Mouse (Mus musculus): Measurements from ENCODE around the gene Tram1l1. TPM values are rescaled to one million over a fixed set of nuclear protein-coding genes. Genes with fewer than 3 reads are reported as not detected.

Gene Tram1l1
- total and polyA plus RNA-seq, 2 experiments from 2014 or later = 23.0 to 35.8 TPM

DNA sequence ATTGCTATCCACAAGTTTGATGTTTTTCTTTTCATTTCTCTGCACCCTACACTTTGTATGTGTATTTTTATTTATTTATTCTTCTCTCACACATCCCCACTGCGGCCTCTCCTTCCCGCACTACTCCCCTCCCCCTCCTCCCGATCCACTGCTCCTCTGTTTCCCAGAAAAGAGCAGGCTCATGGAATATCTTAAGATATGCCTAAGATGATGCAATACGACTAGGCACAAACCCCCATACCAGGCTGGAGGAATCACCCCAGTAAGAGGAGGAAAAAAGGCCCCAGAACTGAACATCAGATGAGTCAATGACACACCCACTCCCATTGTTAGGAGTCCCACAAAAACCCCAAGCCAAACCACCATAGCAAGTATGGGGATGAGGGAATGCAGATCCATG, 1.4 kb upstream of the Tram1l1 start:
- 77% methylated on average over 4 of the region's 4 CpGs for WGBS
- Histone ChIP-seq H3K36me3 (ENCODE audit: insufficient read depth) (no peaks in the 10 kb centered on the region), H3K27ac (ENCODE audit: low read depth, low read length) (no peak overlapping the region), H3K9ac (no peak overlapping the region), H3K4me2 (ENCODE audit: low read depth) (no peak overlapping the region), H3K27me3 (ENCODE audit: insufficient read depth, low read length) (no peaks in the 10 kb centered on the region), H3K4me3 (ENCODE audit: low read depth, low read length) (no peak overlapping the region), H3K9me3 (ENCODE audit: low read length) (no peaks in the 10 kb centered on the region), H3K4me1 (ENCODE audit: insufficient read depth) (peaks cover 10% of the 10 kb centered on the region)
- TF ChIP-seq CTCF (IDR thresholded peaks at IDR 0.05; ENCODE audit: low read depth) = no peak
- ATAC-seq = no peak
- peak; percentile 12 for DNase-seq

DNA sequence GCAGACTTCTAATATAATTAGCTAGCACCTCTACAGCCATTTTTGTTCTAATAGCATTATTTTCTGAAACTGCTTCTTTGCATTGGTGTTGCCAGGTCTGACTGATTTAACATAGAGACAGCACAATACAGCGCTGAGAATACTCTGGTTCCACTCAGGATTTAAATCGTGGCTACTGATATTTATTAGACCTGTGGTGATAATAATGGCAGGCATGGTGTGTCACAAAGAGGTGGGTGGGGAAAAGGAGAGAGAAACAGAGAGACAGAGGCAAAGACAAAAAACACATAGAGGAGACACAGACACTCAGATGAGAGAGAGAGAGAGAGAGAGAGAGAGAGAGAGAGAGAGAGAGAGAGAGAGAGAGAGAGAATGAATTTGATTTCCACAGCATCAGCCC, 257 bp upstream of the Tram1l1 start:
- Histone ChIP-seq H3K27ac (ENCODE audit: low read depth, low read length) (peak overlapping the region; percentile 84), H3K27me3 (ENCODE audit: insufficient read depth, low read length) (no peaks in the 10 kb centered on the region), H3K36me3 (ENCODE audit: insufficient read depth) (no peaks in the 10 kb centered on the region), H3K9me3 (ENCODE audit: low read length) (no peaks in the 10 kb centered on the region), H3K9ac (peak overlapping the region; percentile 70), H3K4me2 (ENCODE audit: low read depth) (peak overlapping the region; percentile 75), H3K4me1 (ENCODE audit: insufficient read depth) (peaks cover 10% of the 10 kb centered on the region), H3K4me3 (ENCODE audit: low read depth, low read length) (peak overlapping the region; percentile 62)
- ATAC-seq (peak; percentile 38), DNase-seq (no peak)
- TF ChIP-seq CTCF (IDR thresholded peaks at IDR 0.05; ENCODE audit: low read depth) = no peak
- WGBS = 8% methylated on average over 2 of the region's 2 CpGs

DNA sequence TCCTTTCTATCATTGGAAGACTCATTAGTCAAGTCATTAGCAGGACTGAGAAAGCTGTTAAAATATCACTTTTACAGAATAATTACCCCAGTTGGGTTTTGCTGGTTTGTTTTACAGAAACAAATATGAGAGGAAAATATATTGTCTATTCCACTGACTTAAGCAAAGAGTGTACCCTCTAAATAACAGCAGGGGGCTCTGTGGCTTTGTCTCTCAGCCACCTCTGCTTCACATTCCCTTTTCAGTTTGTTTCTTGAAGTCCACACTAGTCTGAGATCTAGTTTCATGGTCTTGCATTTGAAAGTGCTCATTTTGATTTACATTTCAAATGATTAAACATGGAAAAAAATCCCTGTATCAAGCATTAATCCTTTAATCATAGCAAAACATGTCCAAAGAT, 25.8 kb downstream of the Tram1l1 start:
- DNase-seq = peak; percentile 29
- no peak overlapping the region for H3K4me3 ChIP-seq (ENCODE audit: low read depth, low read length)
- H3K27ac ChIP-seq (ENCODE audit: low read depth, low read length) = no peak overlapping the region
- H3K4me2 ChIP-seq (ENCODE audit: low read depth) = no peak overlapping the region
- H3K9me3 ChIP-seq (ENCODE audit: low read length) = no peaks in the 10 kb centered on the region
- H3K36me3 ChIP-seq (ENCODE audit: insufficient read depth) = no peaks in the 10 kb centered on the region
- peak; percentile 58; the same call in 1 of the 2 replicates for ATAC-seq
- H3K4me1 ChIP-seq (ENCODE audit: insufficient read depth) = no peaks in the 10 kb centered on the region
- no peak overlapping the region for H3K9ac ChIP-seq
- peak; percentile 56 for TF ChIP-seq CTCF (IDR thresholded peaks at IDR 0.05; ENCODE audit: low read depth)
- no peaks in the 10 kb centered on the region for H3K27me3 ChIP-seq (ENCODE audit: insufficient read depth, low read length)

DNA sequence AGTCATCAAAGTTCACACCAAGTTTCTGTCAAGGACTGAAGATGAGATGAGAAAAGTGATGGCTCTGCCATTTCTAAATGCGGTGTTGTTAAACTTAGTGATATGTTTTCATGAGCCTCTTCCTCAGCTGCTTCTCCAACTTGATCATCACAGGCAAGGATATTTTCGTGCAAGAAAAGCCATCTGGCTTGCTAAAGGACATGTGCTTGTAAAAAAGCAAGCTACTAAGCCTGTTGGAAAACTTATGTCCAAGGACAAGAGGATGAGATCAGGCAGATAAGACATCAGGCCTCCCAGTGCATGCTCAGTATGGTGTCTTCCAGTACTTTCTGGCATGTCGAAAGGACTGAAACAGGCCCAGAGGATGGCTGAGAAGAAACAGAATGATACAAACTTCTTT, 36.9 kb downstream of the Tram1l1 start:
- peak; percentile 73 for ATAC-seq
- DNase-seq = peak; percentile 13
- no peaks in the 10 kb centered on the region for H3K4me1 ChIP-seq (ENCODE audit: insufficient read depth)

DNA sequence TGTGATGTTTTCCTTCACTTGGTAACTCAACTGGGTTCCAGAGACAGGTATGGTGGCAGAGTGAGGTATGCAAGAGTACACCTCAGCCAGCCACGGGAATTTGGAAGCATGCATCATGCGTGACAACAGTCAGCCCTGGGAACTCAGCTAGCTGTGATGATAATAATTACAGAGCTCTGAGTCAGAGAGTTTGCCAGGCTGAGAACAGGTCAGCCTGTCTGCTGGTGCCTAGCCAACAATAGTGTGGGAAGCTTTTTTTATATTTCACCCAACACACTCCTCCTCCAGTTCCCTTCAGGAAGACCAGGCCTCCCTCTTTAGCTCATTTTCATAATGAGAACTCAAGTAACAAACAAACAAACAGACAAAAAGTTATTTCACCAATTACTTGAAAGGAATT, 51.4 kb downstream of the Tram1l1 start:
- H3K4me1 ChIP-seq (ENCODE audit: insufficient read depth) = no peaks in the 10 kb centered on the region
- ATAC-seq = no peak
- no peaks in the 10 kb centered on the region for H3K27me3 ChIP-seq (ENCODE audit: insufficient read depth, low read length)
- H3K36me3 ChIP-seq (ENCODE audit: insufficient read depth) = no peaks in the 10 kb centered on the region
- no peak overlapping the region for H3K9ac ChIP-seq
- no peak overlapping the region for H3K4me3 ChIP-seq (ENCODE audit: low read depth, low read length)
- no peaks in the 10 kb centered on the region for H3K9me3 ChIP-seq (ENCODE audit: low read length)
- H3K27ac ChIP-seq (ENCODE audit: low read depth, low read length) = no peak overlapping the region
- no peak for TF ChIP-seq CTCF (IDR thresholded peaks at IDR 0.05; ENCODE audit: low read depth)
- WGBS = 76% methylated on average over 2 of the region's 2 CpGs
- no peak for DNase-seq
- H3K4me2 ChIP-seq (ENCODE audit: low read depth) = no peak overlapping the region

More for the DNA sequence above, 36.9 kb downstream of the Tram1l1 start:
- Histone ChIP-seq H3K4me3 (ENCODE audit: low read depth, low read length) (no peak overlapping the region), H3K4me2 (ENCODE audit: low read depth) (no peak overlapping the region), H3K9ac (no peak overlapping the region), H3K27me3 (ENCODE audit: insufficient read depth, low read length) (no peaks in the 10 kb centered on the region), H3K36me3 (ENCODE audit: insufficient read depth) (no peaks in the 10 kb centered on the region), H3K27ac (ENCODE audit: low read depth, low read length) (no peak overlapping the region), H3K9me3 (ENCODE audit: low read length) (no peaks in the 10 kb centered on the region)
- no peak for TF ChIP-seq CTCF (IDR thresholded peaks at IDR 0.05; ENCODE audit: low read depth)
- WGBS = 66% methylated on average over 3 of the region's 3 CpGs

Other genes starting within 250 kb of the Tram1l1 start
- gene 1700006A11Rik, start 105.2 kb downstream of the Tram1l1 start, total RNA-seq (2014; rRNA removed) = not detected in 2 replicates
- gene 1700006A11Rik, start 105.2 kb downstream of the Tram1l1 start, polyA plus RNA-seq (2015; fragmentation: Nextera tagmentation; extraction: Ambion mirVana) = not detected in 2 replicates

Data from forebrain, postnatal 0 days (tissue).